Mouse (Mus musculus) bone marrow, adult 2 months (tissue): ENCODE data around the gene Wdr62.

Experiments used
- CTCF ChIP-seq: fragments of 200-500 bp; IDR thresholded peaks from 2 replicates; pipeline ENCODE4 v1.5.1; 2011; ENCODE audit warnings: low read length, control low read depth; ENCODE audit not compliant: control insufficient read depth, insufficient read depth
- POLR2A ChIP-seq: fragments of 200-500 bp; IDR thresholded peaks from 2 replicates; pipeline ENCODE4 v1.6.1; 2011; ENCODE audit warnings: low read depth, mild to moderate bottlenecking, control low read depth, low read length, borderline replicate concordance; ENCODE audit not compliant: control insufficient read depth

- TF ChIP-seq CTCF = no peak
- TF ChIP-seq POLR2A = no peak
Measured at GRCm38 (mm10) chr7:30315559-30316529, 35.6 kb upstream of the Wdr62 start.
